ENCODE assay signal across 24 mouse cellular contexts in genomic region chr9:37351266-37351665, GRCm38 (mm10). TPM values are rescaled to one million over a fixed set of nuclear protein-coding genes. Genes with fewer than 3 reads are reported as not detected.
DNase-seq lines count a peak whose midpoint lies in the region; ATAC-seq and TF ChIP-seq lines count a peak whose summit lies in the region.
"Had no signal": no experiment of that assay in that cellular context is flagged by ENCODE, and none has a peak within 500 bp of the region (broad histone marks: within the 10 kb centered on the region; RNA-seq: fewer than 3 reads in every experiment).

No protein-coding gene starts in this region.

- peak; percentile 28 for DNase-seq in hindbrain, postnatal 0 days (ENCODE audit: low spot score)
- DNase-seq in liver, postnatal 0 days = peak; percentile 40
- no peak for DNase-seq in liver
- DNase-seq in right cerebral cortex, adult 18-20 months = peak; percentile 38
- no peak for DNase-seq in right cerebral cortex, postnatal 10 days (ENCODE audit: low spot score in 2 of 2)
- DNase-seq: B cell, adult 2 months; cerebellum, adult 8-10 months; gastrocnemius, postnatal 25 days; kidney, adult 9 months; kidney, postnatal 36 days; left cerebral cortex, postnatal 4 days; right cerebral cortex, postnatal 14 days; spleen, adult 18-20 months had no signal

- H3K27ac ChIP-seq in hindbrain, postnatal 0 days = peak overlapping the region; percentile 33; the same call in 1 of the 2 replicates
- no peak overlapping the region for H3K27ac ChIP-seq in hindbrain, embryonic 12.5 days
- H3K27ac ChIP-seq in liver, postnatal 0 days (ENCODE audit: low read depth) = peak overlapping the region; percentile 25; the same call in 1 of the 2 replicates
- H3K27ac ChIP-seq: embryonic facial prominence, embryonic 13.5 days; hindbrain, embryonic 10.5 days; lung, embryonic 15.5 days; neural tube, embryonic 12.5 days had no signal

- H3K36me3 ChIP-seq in hindbrain, postnatal 0 days (ENCODE audit: insufficient read depth, low read length) = no peaks in the 10 kb centered on the region
- no peaks in the 10 kb centered on the region for H3K36me3 ChIP-seq in hindbrain, embryonic 12.5 days
- no peaks in the 10 kb centered on the region for H3K36me3 ChIP-seq in liver, postnatal 0 days (replicated peaks; ENCODE audit: insufficient read depth, low read length)
- H3K36me3 ChIP-seq: embryonic facial prominence, embryonic 13.5 days; hindbrain, embryonic 10.5 days; lung, embryonic 15.5 days; neural tube, embryonic 12.5 days had no signal

- no peaks in the 10 kb centered on the region for H3K9me3 ChIP-seq in hindbrain, postnatal 0 days (ENCODE audit: low read length)
- H3K9me3 ChIP-seq in hindbrain, embryonic 12.5 days (replicated peaks) = no peaks in the 10 kb centered on the region
- H3K9me3 ChIP-seq in liver, postnatal 0 days (ENCODE audit: low read length) = no peaks in the 10 kb centered on the region
- H3K9me3 ChIP-seq: embryonic facial prominence, embryonic 13.5 days; hindbrain, embryonic 10.5 days; lung, embryonic 15.5 days; megakaryocyte, embryonic 14.5 days; neural tube, embryonic 12.5 days had no signal

- H3K4me3 ChIP-seq in hindbrain, postnatal 0 days (ENCODE audit: low read length) = no peak overlapping the region
- H3K4me3 ChIP-seq in hindbrain, embryonic 12.5 days = no peak overlapping the region
- no peak overlapping the region for H3K4me3 ChIP-seq in liver, postnatal 0 days (ENCODE audit: low read depth, low read length)
- H3K4me3 ChIP-seq: embryonic facial prominence, embryonic 13.5 days; hindbrain, embryonic 10.5 days; lung, embryonic 15.5 days; megakaryocyte, embryonic 14.5 days; neural tube, embryonic 12.5 days had no signal

- TF ChIP-seq EP300 in liver, postnatal 0 days (IDR thresholded peaks at IDR 0.05; ENCODE audit: low read depth) = no peak

- WGBS in hindbrain, postnatal 0 days = 25% methylated on average over 2 of the region's 2 CpGs
- 61% methylated on average over 2 of the region's 2 CpGs for WGBS in hindbrain, embryonic 12.5 days
- 36% methylated on average over 2 of the region's 2 CpGs for WGBS in liver, postnatal 0 days (ENCODE audit: insufficient replicate concordance)

- H3K27me3 ChIP-seq in hindbrain, postnatal 0 days (ENCODE audit: insufficient read depth, low read length) = no peaks in the 10 kb centered on the region
- no peaks in the 10 kb centered on the region for H3K27me3 ChIP-seq in hindbrain, embryonic 12.5 days
- H3K27me3 ChIP-seq in liver, postnatal 0 days (ENCODE audit: insufficient read depth, low read length) = no peaks in the 10 kb centered on the region
- H3K27me3 ChIP-seq: embryonic facial prominence, embryonic 13.5 days; lung, embryonic 15.5 days; megakaryocyte, embryonic 14.5 days; neural tube, embryonic 12.5 days had no signal

- peaks cover 4% of the 10 kb centered on the region; the same call in 1 of the 2 replicates for H3K4me1 ChIP-seq in hindbrain, postnatal 0 days (ENCODE audit: insufficient read depth, low read length)
- peaks cover 8% of the 10 kb centered on the region for H3K4me1 ChIP-seq in hindbrain, embryonic 12.5 days
- peaks cover 16% of the 10 kb centered on the region for H3K4me1 ChIP-seq in liver, postnatal 0 days (ENCODE audit: insufficient read depth)

- ATAC-seq in hindbrain, postnatal 0 days = no peak
- no peak for ATAC-seq in hindbrain, embryonic 12.5 days (ENCODE audit: low FRiP score)
- no peak for ATAC-seq in liver, postnatal 0 days
- no peak for ATAC-seq in activated CD4-positive, CD25-positive, alpha-beta regulatory T cell, adult 4 months
- ATAC-seq: forebrain, embryonic 16.5 days had no signal

- TF ChIP-seq CTCF in hindbrain, postnatal 0 days (IDR thresholded peaks at IDR 0.05; ENCODE audit: low read depth) = no peak
- TF ChIP-seq CTCF in liver, postnatal 0 days (IDR thresholded peaks at IDR 0.05; ENCODE audit: low read depth) = no peak

- H3K9ac ChIP-seq in hindbrain, postnatal 0 days (replicated peaks; ENCODE audit: low read length) = no peak overlapping the region
- no peak overlapping the region for H3K9ac ChIP-seq in hindbrain, embryonic 12.5 days
- no peak overlapping the region for H3K9ac ChIP-seq in liver, postnatal 0 days (replicated peaks)
- H3K9ac ChIP-seq: embryonic facial prominence, embryonic 13.5 days; lung, embryonic 15.5 days; neural tube, embryonic 12.5 days had no signal

- H3K4me2 ChIP-seq in hindbrain, postnatal 0 days (ENCODE audit: low read depth, low read length) = no peak overlapping the region
- no peak overlapping the region for H3K4me2 ChIP-seq in hindbrain, embryonic 12.5 days (replicated peaks)
- no peak overlapping the region for H3K4me2 ChIP-seq in liver, postnatal 0 days (ENCODE audit: low read depth, low read length)
- H3K4me2 ChIP-seq: embryonic facial prominence, embryonic 13.5 days; liver, embryonic 11.5 days; lung, embryonic 15.5 days; neural tube, embryonic 12.5 days had no signal

RNA-seq across cellular contexts. Expression of gene Ccdc15, which starts 3.0 kb away (rescaled TPM):
- 5.5 and 6.9 TPM in 2 replicates for total RNA-seq in hindbrain, postnatal 0 days (2014; rRNA removed)
- polyA plus RNA-seq in hindbrain, postnatal 0 days (2015; fragmentation: Nextera tagmentation; extraction: Ambion mirVana) = 7.1 and 7.4 TPM in 2 replicates
- polyA plus RNA-seq in hindbrain, embryonic 12.5 days (2016; fragmentation: Nextera tagmentation; extraction: Ambion mirVana) = 8.2 and 10.5 TPM in 2 replicates
- polyA plus RNA-seq in liver, postnatal 0 days (2015; fragmentation: Nextera tagmentation; extraction: Ambion mirVana) = 2.6 and 2.7 TPM in 2 replicates
- 1 to 10 TPM; 3.8 to 6.9 TPM for polyA plus RNA-seq in activated CD4-positive, CD25-positive, alpha-beta regulatory T cell, adult 4 months (2017; shearing (Covaris generic))

RNA-seq across cellular contexts. Expression of gene Hepacam, which starts 15.9 kb away (rescaled TPM):
- total RNA-seq in hindbrain, postnatal 0 days (2014; rRNA removed) = 40.5 and 45.9 TPM in 2 replicates
- polyA plus RNA-seq in hindbrain, postnatal 0 days (2015; fragmentation: Nextera tagmentation; extraction: Ambion mirVana) = 69.2 and 74.4 TPM in 2 replicates
- polyA plus RNA-seq in hindbrain, embryonic 12.5 days (2016; fragmentation: Nextera tagmentation; extraction: Ambion mirVana) = 0.26 and 0.36 TPM in 2 replicates
- not detected in 2 replicates for polyA plus RNA-seq in liver, postnatal 0 days (2015; fragmentation: Nextera tagmentation; extraction: Ambion mirVana)
- polyA plus RNA-seq in activated CD4-positive, CD25-positive, alpha-beta regulatory T cell, adult 4 months (2017; shearing (Covaris generic)) = not detected
- total RNA-seq: monocyte, adult 5-6 weeks had no signal
- polyA plus RNA-seq: embryonic facial prominence, embryonic 13.5 days; intestine, embryonic 14.5 days; liver, embryonic 11.5 days had no signal

RNA-seq across cellular contexts. Expression of gene Robo4, which starts 50.4 kb away (rescaled TPM):
- 12.5 and 13.1 TPM in 2 replicates for total RNA-seq in hindbrain, postnatal 0 days (2014; rRNA removed)
- polyA plus RNA-seq in hindbrain, postnatal 0 days (2015; fragmentation: Nextera tagmentation; extraction: Ambion mirVana) = 3.6 and 4.5 TPM in 2 replicates
- polyA plus RNA-seq in hindbrain, embryonic 12.5 days (2016; fragmentation: Nextera tagmentation; extraction: Ambion mirVana) = 8.0 and 12.0 TPM in 2 replicates
- polyA plus RNA-seq in liver, postnatal 0 days (2015; fragmentation: Nextera tagmentation; extraction: Ambion mirVana) = 2.5 and 3.5 TPM in 2 replicates
- not detected for polyA plus RNA-seq in activated CD4-positive, CD25-positive, alpha-beta regulatory T cell, adult 4 months (2017; shearing (Covaris generic))
- total RNA-seq: monocyte, adult 5-6 weeks had no signal

Comparison
In these comparisons a context has a peak if more than half of its experiments do, and no peak if none do; other contexts are left out.
1. DNase-seq: peak in hindbrain, postnatal 0 days (single experiment), liver, postnatal 0 days (single experiment) and right cerebral cortex, adult 18-20 months (single experiment); none in liver (single experiment) and right cerebral cortex, postnatal 10 days (0 of 2).
2. RNA of gene Hepacam, which starts 15.9 kb away (polyA plus RNA-seq): 69.2 to 74.4 TPM in hindbrain, postnatal 0 days; 0.26 to 0.36 TPM in hindbrain, embryonic 12.5 days, not detected in liver, postnatal 0 days and not detected in activated CD4-positive, CD25-positive, alpha-beta regulatory T cell, adult 4 months; every median in the first group is over 10 times any median in the second.